Mouse (Mus musculus): Measurements from ENCODE around the gene Rassf2. TPM values are rescaled to one million over a fixed set of nuclear protein-coding genes. Genes with fewer than 3 reads are reported as not detected.

The Rassf2 gene
- polyA plus RNA-seq, 1 experiment from 2014 or later = 23.0 TPM

- 91% methylated on average over 6 of the region's 6 CpGs for WGBS
- DNase-seq (ENCODE audit: low spot score) (no peak), ATAC-seq (ENCODE audit: low read depth) (no peak)
- Histone ChIP-seq H3K4me1 (ENCODE audit: control insufficient read depth, insufficient read depth, low read length) (peaks cover 8% of the 10 kb centered on the region), H3K4me2 (ENCODE audit: low read depth, low read length) (no peak overlapping the region), H3K4me3 (ENCODE audit: low read depth, low read length) (no peak overlapping the region), H3K9me3 (ENCODE audit: control insufficient read depth, low read length) (no peaks in the 10 kb centered on the region), H3K9ac (ENCODE audit: low read depth, low read length) (no peak overlapping the region), H3K36me3 (ENCODE audit: control insufficient read depth, insufficient read depth, low read length) (peaks cover 5% of the 10 kb centered on the region; the same call in 1 of the 2 replicates), H3K27ac (replicated peaks; ENCODE audit: low read depth, low read length) (no peak overlapping the region), H3K27me3 (replicated peaks; ENCODE audit: control insufficient read depth, insufficient read depth, low read length) (no peaks in the 10 kb centered on the region)
Observed at GRCm38 (mm10) chr2:131994971-131995370, 35.1 kb downstream of the Rassf2 start.

- no peak overlapping the region for H3K27ac ChIP-seq (replicated peaks; ENCODE audit: low read depth, low read length)
- peak; percentile 83 for ATAC-seq (ENCODE audit: low read depth)
Observed at GRCm38 (mm10) chr2:131993563-131994088, 36.4 kb downstream of the Rassf2 start.

GRCm38 (mm10) chr2:131993151-131993550 lies 36.9 kb downstream of the Rassf2 start:
- WGBS = 71% methylated on average over 4 of the region's 4 CpGs
- ATAC-seq (ENCODE audit: low read depth) = no peak

More at GRCm38 (mm10) chr2:131993563-131994088, 36.4 kb downstream of the Rassf2 start:
- no peak overlapping the region for H3K4me3 ChIP-seq (ENCODE audit: low read depth, low read length)
- H3K27me3 ChIP-seq (replicated peaks; ENCODE audit: control insufficient read depth, insufficient read depth, low read length) = no peaks in the 10 kb centered on the region
- no peaks in the 10 kb centered on the region for H3K9me3 ChIP-seq (ENCODE audit: control insufficient read depth, low read length)
- 36% methylated on average over 14 of the region's 14 CpGs for WGBS
- no peak overlapping the region for H3K4me2 ChIP-seq (ENCODE audit: low read depth, low read length)
- H3K9ac ChIP-seq (ENCODE audit: low read depth, low read length) = no peak overlapping the region
- peaks cover 5% of the 10 kb centered on the region; the same call in 1 of the 2 replicates for H3K36me3 ChIP-seq (ENCODE audit: control insufficient read depth, insufficient read depth, low read length)
- H3K4me1 ChIP-seq (ENCODE audit: control insufficient read depth, insufficient read depth, low read length) = peaks cover 8% of the 10 kb centered on the region
- no peak for DNase-seq (ENCODE audit: low spot score)

GRCm38 (mm10) chr2:131992487-131992886 lies 37.6 kb downstream of the Rassf2 start:
- no peak overlapping the region for H3K4me2 ChIP-seq (ENCODE audit: low read depth, low read length)
- H3K27me3 ChIP-seq (replicated peaks; ENCODE audit: control insufficient read depth, insufficient read depth, low read length) = no peaks in the 10 kb centered on the region
- peaks cover 8% of the 10 kb centered on the region for H3K4me1 ChIP-seq (ENCODE audit: control insufficient read depth, insufficient read depth, low read length)
- H3K27ac ChIP-seq (replicated peaks; ENCODE audit: low read depth, low read length) = no peak overlapping the region
- DNase-seq (ENCODE audit: low spot score) = no peak
- H3K9me3 ChIP-seq (ENCODE audit: control insufficient read depth, low read length) = no peaks in the 10 kb centered on the region
- no peaks in the 10 kb centered on the region for H3K36me3 ChIP-seq (ENCODE audit: control insufficient read depth, insufficient read depth, low read length)
- ATAC-seq (ENCODE audit: low read depth) = no peak
- WGBS = 77% methylated on average over 2 of the region's 2 CpGs
- H3K9ac ChIP-seq (ENCODE audit: low read depth, low read length) = no peak overlapping the region
- H3K4me3 ChIP-seq (ENCODE audit: low read depth, low read length) = no peak overlapping the region

More at GRCm38 (mm10) chr2:131993151-131993550, 36.9 kb downstream of the Rassf2 start:
- H3K4me1 ChIP-seq (ENCODE audit: control insufficient read depth, insufficient read depth, low read length) = peaks cover 8% of the 10 kb centered on the region
- no peak for DNase-seq (ENCODE audit: low spot score)
- H3K9ac ChIP-seq (ENCODE audit: low read depth, low read length) = no peak overlapping the region
- peaks cover 3% of the 10 kb centered on the region; the same call in 1 of the 2 replicates for H3K36me3 ChIP-seq (ENCODE audit: control insufficient read depth, insufficient read depth, low read length)
- H3K4me3 ChIP-seq (ENCODE audit: low read depth, low read length) = no peak overlapping the region
- no peaks in the 10 kb centered on the region for H3K9me3 ChIP-seq (ENCODE audit: control insufficient read depth, low read length)
- H3K4me2 ChIP-seq (ENCODE audit: low read depth, low read length) = no peak overlapping the region
- H3K27me3 ChIP-seq (replicated peaks; ENCODE audit: control insufficient read depth, insufficient read depth, low read length) = no peaks in the 10 kb centered on the region
- no peak overlapping the region for H3K27ac ChIP-seq (replicated peaks; ENCODE audit: low read depth, low read length)

DNA sequence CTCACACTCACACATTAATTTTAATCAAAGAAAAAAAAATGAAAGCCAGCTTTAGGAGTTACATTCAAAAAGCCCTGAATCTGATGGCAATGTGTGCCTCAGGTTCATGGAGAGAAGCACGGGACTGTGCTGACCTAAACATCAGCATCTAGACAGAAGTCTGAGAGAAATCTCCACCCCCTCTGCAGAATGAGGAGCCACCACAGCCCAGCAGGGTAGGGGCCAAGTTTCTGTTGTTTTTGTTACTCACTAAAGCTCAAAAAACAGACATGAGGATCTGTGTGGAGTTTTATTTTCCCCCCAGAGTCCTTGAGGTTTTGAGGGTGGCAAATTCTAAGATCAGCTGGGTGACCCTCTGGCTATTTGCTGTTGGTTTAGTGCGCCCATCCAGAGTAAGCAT lies 41.5 kb downstream of the Rassf2 start:
- ATAC-seq (ENCODE audit: low read depth) (no peak), DNase-seq (ENCODE audit: low spot score) (no peak)
- Histone ChIP-seq H3K9me3 (ENCODE audit: control insufficient read depth, low read length) (no peaks in the 10 kb centered on the region), H3K9ac (ENCODE audit: low read depth, low read length) (no peak overlapping the region), H3K36me3 (ENCODE audit: control insufficient read depth, insufficient read depth, low read length) (no peaks in the 10 kb centered on the region), H3K4me3 (ENCODE audit: low read depth, low read length) (no peak overlapping the region), H3K27me3 (replicated peaks; ENCODE audit: control insufficient read depth, insufficient read depth, low read length) (no peaks in the 10 kb centered on the region), H3K4me2 (ENCODE audit: low read depth, low read length) (no peak overlapping the region), H3K27ac (replicated peaks; ENCODE audit: low read depth, low read length) (no peak overlapping the region), H3K4me1 (ENCODE audit: control insufficient read depth, insufficient read depth, low read length) (peaks cover 8% of the 10 kb centered on the region)
- 69% methylated on average over 2 of the region's 2 CpGs for WGBS

GRCm38 (mm10) chr2:131987950-131988349 lies 42.1 kb downstream of the Rassf2 start:
- Histone ChIP-seq H3K9ac (ENCODE audit: low read depth, low read length) (no peak overlapping the region), H3K27me3 (replicated peaks; ENCODE audit: control insufficient read depth, insufficient read depth, low read length) (no peaks in the 10 kb centered on the region), H3K27ac (replicated peaks; ENCODE audit: low read depth, low read length) (no peak overlapping the region), H3K4me3 (ENCODE audit: low read depth, low read length) (no peak overlapping the region), H3K36me3 (ENCODE audit: control insufficient read depth, insufficient read depth, low read length) (no peaks in the 10 kb centered on the region), H3K4me2 (ENCODE audit: low read depth, low read length) (no peak overlapping the region), H3K9me3 (ENCODE audit: control insufficient read depth, low read length) (no peaks in the 10 kb centered on the region), H3K4me1 (ENCODE audit: control insufficient read depth, insufficient read depth, low read length) (peaks cover 3% of the 10 kb centered on the region)
- ATAC-seq (ENCODE audit: low read depth) (no peak), DNase-seq (ENCODE audit: low spot score) (no peak)
- 47% methylated on average over 3 of the region's 3 CpGs for WGBS

DNA sequence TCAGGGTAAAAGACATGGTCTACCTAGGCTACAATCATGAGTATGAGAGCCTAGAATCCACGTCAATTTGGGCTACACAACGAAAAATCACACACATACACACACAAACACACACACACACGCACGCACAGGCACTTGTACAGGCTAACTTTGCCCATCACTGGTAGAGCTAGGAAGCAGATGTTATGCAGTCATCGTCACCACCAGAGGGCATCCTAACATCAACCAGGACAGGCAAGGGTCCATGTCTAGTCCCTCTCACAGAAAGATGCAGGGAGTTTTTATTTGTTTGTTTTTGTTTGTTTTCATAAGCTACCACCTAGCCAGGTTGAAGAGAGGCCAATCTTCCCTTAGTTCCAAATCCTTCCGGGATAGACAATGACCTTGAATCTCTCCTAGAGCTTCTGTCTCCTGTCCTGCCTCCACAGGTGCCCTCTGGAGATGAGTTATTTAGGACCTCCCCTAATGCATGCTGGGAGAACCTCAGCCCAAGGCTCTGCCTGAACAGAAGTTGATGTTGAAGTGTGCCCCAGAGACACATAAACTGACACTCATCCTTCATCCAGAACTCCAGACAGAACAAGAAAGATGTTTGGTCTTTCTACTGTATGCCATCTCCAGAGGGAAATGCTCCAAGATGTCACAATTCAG lies 47.4 kb downstream of the Rassf2 start:
- Histone ChIP-seq H3K4me3 (ENCODE audit: low read depth, low read length) (no peak overlapping the region), H3K4me1 (ENCODE audit: control insufficient read depth, insufficient read depth, low read length) (no peaks in the 10 kb centered on the region), H3K4me2 (ENCODE audit: low read depth, low read length) (no peak overlapping the region), H3K9ac (ENCODE audit: low read depth, low read length) (no peak overlapping the region), H3K36me3 (ENCODE audit: control insufficient read depth, insufficient read depth, low read length) (no peaks in the 10 kb centered on the region), H3K27ac (replicated peaks; ENCODE audit: low read depth, low read length) (no peak overlapping the region), H3K9me3 (ENCODE audit: control insufficient read depth, low read length) (0 out of 2 replicates have a peak, but pooled peaks cover 6% of the 10 kb centered on the region), H3K27me3 (replicated peaks; ENCODE audit: control insufficient read depth, insufficient read depth, low read length) (no peaks in the 10 kb centered on the region)
- ATAC-seq (ENCODE audit: low read depth) (peak; percentile 90), DNase-seq (ENCODE audit: low spot score) (peak; percentile 87)
- WGBS = 21% methylated on average over 6 of the region's 6 CpGs

GRCm38 (mm10) chr2:131980866-131981265 lies 49.2 kb downstream of the Rassf2 start:
- ATAC-seq (ENCODE audit: low read depth) = peak; percentile 37; the same call in 1 of the 2 replicates
- DNase-seq (ENCODE audit: low spot score) = peak; percentile 56

GRCm38 (mm10) chr2:131976663-131977062 lies 53.4 kb downstream of the Rassf2 start:
- Histone ChIP-seq H3K27me3 (replicated peaks; ENCODE audit: control insufficient read depth, insufficient read depth, low read length) (no peaks in the 10 kb centered on the region), H3K27ac (replicated peaks; ENCODE audit: low read depth, low read length) (no peak overlapping the region), H3K4me3 (ENCODE audit: low read depth, low read length) (no peak overlapping the region), H3K9me3 (ENCODE audit: control insufficient read depth, low read length) (0 out of 2 replicates have a peak, but pooled peaks cover 7% of the 10 kb centered on the region), H3K9ac (ENCODE audit: low read depth, low read length) (no peak overlapping the region), H3K4me2 (ENCODE audit: low read depth, low read length) (no peak overlapping the region), H3K4me1 (ENCODE audit: control insufficient read depth, insufficient read depth, low read length) (no peaks in the 10 kb centered on the region), H3K36me3 (ENCODE audit: control insufficient read depth, insufficient read depth, low read length) (no peaks in the 10 kb centered on the region)
- DNase-seq (ENCODE audit: low spot score) (no peak), ATAC-seq (ENCODE audit: low read depth) (no peak)
- 70% methylated on average over 3 of the region's 3 CpGs for WGBS

More at GRCm38 (mm10) chr2:131980866-131981265, 49.2 kb downstream of the Rassf2 start:
- Histone ChIP-seq H3K27ac (replicated peaks; ENCODE audit: low read depth, low read length) (no peak overlapping the region), H3K27me3 (replicated peaks; ENCODE audit: control insufficient read depth, insufficient read depth, low read length) (no peaks in the 10 kb centered on the region), H3K4me2 (ENCODE audit: low read depth, low read length) (no peak overlapping the region), H3K9ac (ENCODE audit: low read depth, low read length) (no peak overlapping the region), H3K36me3 (ENCODE audit: control insufficient read depth, insufficient read depth, low read length) (no peaks in the 10 kb centered on the region), H3K9me3 (ENCODE audit: control insufficient read depth, low read length) (0 out of 2 replicates have a peak, but pooled peaks cover 7% of the 10 kb centered on the region), H3K4me1 (ENCODE audit: control insufficient read depth, insufficient read depth, low read length) (no peaks in the 10 kb centered on the region), H3K4me3 (ENCODE audit: low read depth, low read length) (no peak overlapping the region)
- WGBS = 37% methylated on average over 9 of the region's 9 CpGs

Measured in embryonic facial prominence, embryonic 14.5 days (tissue).